Mouse (Mus musculus) cortical plate, adult 2 months (tissue): ENCODE results near the gene Sdhc.

Experiments used
- CTCF ChIP-seq: fragments of 200-500 bp; IDR thresholded peaks from 2 replicates; pipeline ENCODE4 v1.5.1; 2011; ENCODE audit warnings: mild to moderate bottlenecking, control low read depth, low read length; ENCODE audit not compliant: insufficient read depth; ENCODE audit errors: extremely low read depth
- POLR2A ChIP-seq: fragments of 200-500 bp; IDR thresholded peaks from 2 replicates; pipeline ENCODE4 v1.6.1; 2011; ENCODE audit warnings: mild to moderate bottlenecking, low read length, control low read depth; ENCODE audit not compliant: insufficient read depth; ENCODE audit errors: extremely low read depth

DNA sequence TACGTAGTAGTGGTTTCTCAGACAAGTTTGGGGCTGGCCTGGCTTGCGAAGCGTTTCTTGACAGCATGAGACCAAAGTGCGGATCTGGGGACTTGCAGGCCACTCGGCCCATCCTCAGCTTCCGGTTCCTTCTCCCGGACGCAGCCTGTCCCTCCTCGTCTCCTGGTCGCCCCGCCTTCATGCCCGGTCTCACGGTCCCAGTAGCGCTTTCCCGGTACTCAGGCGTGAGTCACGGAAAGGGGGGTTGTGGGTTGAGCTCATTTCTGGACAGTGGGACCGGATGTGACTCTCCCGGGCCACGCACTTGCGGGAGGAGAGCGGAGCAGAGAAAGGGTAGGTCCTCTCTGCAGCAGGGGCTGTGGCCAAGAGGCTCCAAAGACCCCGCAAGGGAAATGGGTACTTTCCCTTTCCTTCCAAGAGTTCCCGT, 36.5 kb downstream of the Sdhc start, which contains the start of gene Cfap126:
- TF ChIP-seq POLR2A (peak; percentile 39; the same call in 1 of the 2 replicates), CTCF (no peak)
